Mouse (Mus musculus) right cerebral cortex, postnatal 10 days (tissue): Measurements from ENCODE around the gene L3mbtl1.
A peak's percentile ranks its signal among the peaks of the same experiment; 100 is the strongest.

Experiments used
- DNase-seq, 2 experiments: peaks; one replicate each; pipeline ENCODE4 v3.0.0; 2021; ENCODE audit warnings: low spot score in 2 of 2

The L3mbtl1 gene

GRCm38 (mm10) chr2:162993881-162994616 is 50.8 kb downstream of the L3mbtl1 start:
- DNase-seq: no peak

- DNase-seq: peak; percentile 38 to 70
These were observed 55.4 kb downstream of the L3mbtl1 start for GRCm38 (mm10) chr2:162998528-162999230.

DNA sequence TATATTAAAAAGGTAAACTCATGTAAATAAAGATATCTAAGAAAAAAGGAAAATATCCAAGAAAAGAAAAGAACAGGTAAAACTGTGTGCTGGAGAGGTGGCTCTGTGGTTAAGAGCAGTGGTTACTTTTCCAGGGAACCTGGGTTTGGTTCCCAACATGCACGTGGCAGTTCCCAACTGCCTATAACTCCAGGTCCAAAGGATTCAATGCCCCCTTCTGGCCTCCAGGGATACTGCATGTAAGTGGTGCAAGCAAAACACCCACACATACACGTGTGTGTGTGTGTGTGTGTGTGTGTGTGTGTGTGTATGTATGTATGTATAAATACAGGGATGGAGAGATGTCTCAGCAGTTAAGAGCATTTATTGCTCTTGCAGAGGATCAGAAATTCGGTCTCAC is 56.5 kb downstream of the L3mbtl1 start:
- no peak for DNase-seq

GRCm38 (mm10) chr2:163001071-163001470 is 57.8 kb downstream of the L3mbtl1 start:
- DNase-seq: no peak

DNA sequence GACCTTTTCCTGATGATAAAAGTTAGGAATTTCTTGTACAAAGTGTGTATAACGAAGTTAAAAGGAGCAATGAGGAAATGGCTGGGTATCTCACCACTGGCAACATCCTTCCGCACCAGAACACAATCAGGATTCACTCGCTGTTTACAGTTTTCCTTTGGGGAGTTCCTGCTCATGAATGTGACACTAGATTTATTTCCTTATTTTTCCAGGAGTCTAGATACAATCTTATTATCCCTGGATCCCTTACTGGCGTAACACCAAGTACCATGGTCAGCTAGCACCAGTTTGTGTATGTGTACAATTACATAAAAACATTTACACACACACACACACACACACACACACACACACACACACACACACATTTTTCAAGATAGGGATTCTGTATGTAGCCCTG is 64.0 kb downstream of the L3mbtl1 start:
- no peak for DNase-seq

GRCm38 (mm10) chr2:163016916-163017743 is 73.9 kb downstream of the L3mbtl1 start, which contains the start of gene Ift52:
Gene Ift52 (plus strand): TSS chr2:163017354.
- DNase-seq: peak; percentile 95 to 96
